In the genomic region with DNA sequence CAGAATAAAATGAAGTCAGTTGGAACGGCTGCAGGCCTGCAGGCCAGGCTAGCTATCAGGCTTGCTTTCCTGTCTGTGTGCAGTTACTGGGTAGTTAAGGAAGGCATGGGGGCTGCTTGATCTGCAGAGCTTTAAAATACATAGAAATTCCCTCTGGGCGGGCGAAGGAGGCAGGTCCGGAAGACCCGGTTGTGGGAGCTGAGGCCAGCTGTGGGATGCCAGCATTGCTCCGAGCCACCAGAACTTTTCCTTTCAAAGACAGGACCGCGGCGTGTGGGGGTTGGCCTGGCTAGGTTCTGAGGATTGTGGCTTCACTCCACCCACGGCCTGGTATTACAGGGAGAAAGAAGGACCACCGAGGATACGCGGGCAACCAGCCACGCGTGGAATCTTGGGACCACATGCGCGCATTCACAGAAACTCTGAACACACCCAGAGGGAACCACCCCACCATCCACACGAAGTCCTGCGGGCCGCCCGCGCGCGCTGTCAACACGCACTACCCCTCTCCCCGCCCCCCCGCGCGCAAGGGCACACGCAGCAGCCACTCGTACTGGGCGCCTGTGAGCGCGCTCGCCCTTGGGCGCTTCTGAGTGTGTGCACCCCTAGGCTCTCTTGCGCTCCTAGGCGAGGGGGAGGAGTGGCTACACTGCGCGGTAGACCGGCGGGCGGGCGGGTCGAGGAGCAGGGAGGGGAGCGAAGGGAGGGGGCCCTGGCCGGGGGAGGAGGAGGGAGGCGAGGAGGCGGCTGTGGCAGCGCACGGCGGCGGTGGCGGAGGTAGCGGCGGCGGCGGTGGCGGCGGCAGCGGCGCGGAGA, we compare ENCODE assay signal across 9 mouse cellular contexts. TPM values are rescaled to one million over a fixed set of nuclear protein-coding genes. Genes with fewer than 3 reads are reported as not detected.
DNase-seq lines count a peak whose midpoint lies in the region; ATAC-seq lines count a peak whose summit lies in the region.
"Had no signal": no experiment of that assay in that cellular context is flagged by ENCODE, and none has a peak within 500 bp of the region (broad histone marks: within the 10 kb centered on the region; RNA-seq: fewer than 3 reads in every experiment).

Gene Pde1b, plus strand, starts transcription at position 600 of the 816 bp plus-strand sequence.

- no peaks in the 10 kb centered on the region for H3K9me3 ChIP-seq in intestine, embryonic 16.5 days (ENCODE audit: control insufficient read depth, low read length)

- H3K4me1 ChIP-seq in intestine, embryonic 16.5 days (ENCODE audit: control insufficient read depth, insufficient read depth, low read length), result peaks cover 9% of the 10 kb centered on the region; the same call in 1 of the 2 replicates

- H3K9ac ChIP-seq in intestine, embryonic 16.5 days (ENCODE audit: low read depth, low read length), result peak within 1 kb of the TSS; percentile 66

- no peaks in the 10 kb centered on the region for H3K36me3 ChIP-seq in intestine, embryonic 16.5 days (ENCODE audit: control insufficient read depth, insufficient read depth, low read length)

- no peak within 1 kb of the TSS for H3K27ac ChIP-seq in intestine, embryonic 16.5 days (ENCODE audit: low read length)

- peak; percentile 95 for ATAC-seq in intestine, embryonic 16.5 days
- peak; percentile 87 for ATAC-seq in megakaryocyte-erythroid progenitor cell, adult 5-6 weeks (replicated peaks; ENCODE audit: low FRiP score, low TSS enrichment, poor library complexity, severe bottlenecking)

- peaks cover 29% of the 10 kb centered on the region for H3K27me3 ChIP-seq in intestine, embryonic 16.5 days (replicated peaks; ENCODE audit: control insufficient read depth, insufficient read depth, low read length)

- DNase-seq in ZHBTc4 (ENCODE audit: low read depth, low spot score), result peak; percentile 83
- DNase-seq in cerebellum, adult 9-11 months, result peak; percentile 58
- DNase-seq in gastrocnemius, postnatal 14 days, result peak; percentile 64
- peak; percentile 61 to 70 for DNase-seq in left cerebral cortex, postnatal 36 days (ENCODE audit: low spot score in 2 of 2)
- peak; percentile 72 for DNase-seq in right cerebral cortex, postnatal 25 days
- no peak for DNase-seq in c-Kit-positive CD71-positive TER-119-positive erythroid progenitor cells, embryonic 14.5 days (ENCODE audit: low spot score)

- 2% methylated on average over 57 of the region's 63 CpGs for WGBS in intestine, embryonic 16.5 days

- H3K4me2 ChIP-seq in intestine, embryonic 16.5 days (ENCODE audit: low read depth, low read length), result peak within 1 kb of the TSS; percentile 98

- intact Hi-C loops in gastrocnemius, postnatal 14 days (cut with DNase I; ENCODE audit: low total_unique reads), result no loop called here
- intact Hi-C loops in left cerebral cortex, postnatal 36 days (cut with DNase I), result no loop called here

- H3K4me3 ChIP-seq in intestine, embryonic 16.5 days (ENCODE audit: low read length), result peak within 1 kb of the TSS; percentile 59
- H3K4me3 ChIP-seq: erythroblast, embryonic 14.5 days had no signal

RNA-seq across cellular contexts. Expression of gene Pde1b, which starts in this region (rescaled TPM):
- 1 to 10 TPM in 1 of 2 experiments, under 1 TPM in 1; 0.94 to 1.2 TPM for total RNA-seq in gastrocnemius, postnatal 14 days (2021)
- 5.1 and 5.8 TPM in 2 replicates for polyA plus RNA-seq in intestine, embryonic 16.5 days (2015; fragmentation: Nextera tagmentation; extraction: Ambion mirVana)
- total RNA-seq in left cerebral cortex, postnatal 36 days (2021), result 100 to 1,000 TPM; 160 to 189 TPM
- 3.6 and 5.8 TPM in 2 replicates for total RNA-seq in megakaryocyte-erythroid progenitor cell, adult 5-6 weeks (2014; fragmentation: Nextera tagmentation)
- total RNA-seq in megakaryocyte-erythroid progenitor cell, adult 5-6 weeks (2017), result 1.3 and 1.5 TPM in 2 replicates

Comparison
In these comparisons a context has a peak if more than half of its experiments do, and no peak if none do; other contexts are left out.
1. RNA of gene Pde1b (total RNA-seq): 160 to 189 TPM in left cerebral cortex, postnatal 36 days; 1.3 to 5.8 TPM in megakaryocyte-erythroid progenitor cell, adult 5-6 weeks and 0.94 to 1.2 TPM in gastrocnemius, postnatal 14 days; every median in the first group is over 10 times any median in the second.